Mouse (Mus musculus) gastrocnemius, postnatal 4 days (tissue): Measurements from ENCODE around the gene Kif20b. TPM values are rescaled to one million over a fixed set of nuclear protein-coding genes. Genes with fewer than 3 reads are reported as not detected.
A peak's percentile ranks its signal among the peaks of the same experiment; 100 is the strongest.

ENCODE experiments used
- DNase-seq, 2 experiments: peaks; one replicate each; pipeline ENCODE4 v3.0.0; 2021 to 2022; ENCODE audit warnings: low spot score in 2 of 2, mixed read lengths in 2 of 2
- long read RNA-seq, 2 experiments: library from polyadenylated mRNA; stranded (forward); transcript quantifications; one replicate each; pipeline ENCODE4 v2.0.0; 2021
- total RNA-seq, 2 experiments: library from RNA; stranded (reverse); gene quantifications; 2 replicates each; pipeline ENCODE4 v1.2.3; 2021

Kif20b gene
- 10 to 100 TPM; 12.7 to 13.0 TPM for total RNA-seq
- long read RNA-seq, experiment 1, full-length matches to known transcripts, result 6 of 9 reads
- long read RNA-seq, experiment 1, partial matches to known transcripts, result 0 of 9 reads
- long read RNA-seq, experiment 1, other reads (novel, unspliced or antisense), result 3 of 9 reads
- long read RNA-seq, experiment 2, full-length matches to known transcripts, result 3 of 9 reads
- long read RNA-seq, experiment 2, partial matches to known transcripts, result 3 of 9 reads
- long read RNA-seq, experiment 2, other reads (novel, unspliced or antisense), result 3 of 9 reads

DNA sequence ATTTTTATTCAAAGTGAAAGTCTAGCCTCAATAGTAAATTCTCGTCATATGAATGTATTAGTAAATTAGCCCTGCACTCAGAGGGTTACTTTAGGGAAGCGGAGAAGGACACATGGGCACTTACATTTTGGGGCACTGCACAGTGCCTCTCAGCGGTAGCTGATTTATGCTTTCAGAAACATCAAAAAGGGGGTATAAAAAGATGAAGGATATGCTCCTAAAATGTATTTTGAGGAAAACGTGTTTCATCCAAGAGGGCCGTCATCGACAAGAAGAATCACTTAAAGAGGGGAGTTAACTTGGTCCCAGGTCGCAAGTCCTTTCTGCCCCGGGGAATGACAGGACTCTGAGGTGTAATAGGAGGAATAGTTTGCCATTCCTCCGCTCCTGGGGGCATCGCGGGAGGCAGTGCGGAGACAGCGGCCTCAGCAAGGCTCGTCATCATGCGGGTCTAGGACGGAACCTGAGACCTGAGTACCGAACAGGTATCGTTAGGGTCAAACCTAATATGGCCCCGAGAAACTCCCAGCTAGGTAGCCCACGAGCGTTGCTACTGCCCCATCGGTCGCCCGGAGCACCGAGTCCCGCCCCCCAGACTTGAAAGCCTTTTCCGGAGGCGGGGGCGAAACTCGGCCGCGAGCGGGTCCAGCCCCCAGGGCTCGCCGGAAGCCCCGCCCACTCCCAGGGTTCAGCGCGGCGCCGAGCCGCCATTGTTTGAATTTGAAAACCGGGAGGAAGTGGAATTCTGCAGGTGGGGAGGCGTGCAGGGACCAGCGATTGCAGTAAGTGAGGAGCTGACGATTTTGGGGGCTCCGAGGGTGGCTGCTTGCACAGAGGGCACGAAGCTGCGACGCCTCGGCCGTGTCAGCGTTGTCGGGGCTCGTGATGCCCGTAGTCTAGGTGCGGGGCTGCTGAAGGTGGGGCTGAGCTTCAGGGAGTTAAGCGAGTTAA is at the start of gene Kif20b:
Gene Kif20b, plus strand, starts transcription at position 710 of the 951 bp plus-strand sequence.
- peak; percentile 85 to 91 for DNase-seq

DNA sequence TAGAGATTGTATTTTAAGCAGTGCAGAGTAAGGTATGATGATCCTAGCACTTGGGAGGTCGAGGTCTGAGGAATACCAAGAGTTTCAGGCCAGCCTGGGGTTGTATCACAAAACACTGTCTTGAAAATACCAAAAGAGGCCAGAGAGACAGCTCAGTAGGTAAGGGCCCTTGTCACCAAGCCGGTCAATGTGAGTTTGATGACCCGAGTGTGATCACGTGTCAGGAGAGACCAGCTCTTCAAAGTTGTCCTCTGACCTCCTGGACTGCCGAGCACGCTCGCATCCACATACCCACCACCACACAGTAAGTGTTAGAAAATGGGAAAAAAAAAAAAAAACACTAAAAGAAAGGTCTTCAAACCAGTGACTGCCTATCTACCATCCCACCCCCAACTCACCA is 45.5 kb upstream of the Kif20b start:
- DNase-seq, result no peak

DNA sequence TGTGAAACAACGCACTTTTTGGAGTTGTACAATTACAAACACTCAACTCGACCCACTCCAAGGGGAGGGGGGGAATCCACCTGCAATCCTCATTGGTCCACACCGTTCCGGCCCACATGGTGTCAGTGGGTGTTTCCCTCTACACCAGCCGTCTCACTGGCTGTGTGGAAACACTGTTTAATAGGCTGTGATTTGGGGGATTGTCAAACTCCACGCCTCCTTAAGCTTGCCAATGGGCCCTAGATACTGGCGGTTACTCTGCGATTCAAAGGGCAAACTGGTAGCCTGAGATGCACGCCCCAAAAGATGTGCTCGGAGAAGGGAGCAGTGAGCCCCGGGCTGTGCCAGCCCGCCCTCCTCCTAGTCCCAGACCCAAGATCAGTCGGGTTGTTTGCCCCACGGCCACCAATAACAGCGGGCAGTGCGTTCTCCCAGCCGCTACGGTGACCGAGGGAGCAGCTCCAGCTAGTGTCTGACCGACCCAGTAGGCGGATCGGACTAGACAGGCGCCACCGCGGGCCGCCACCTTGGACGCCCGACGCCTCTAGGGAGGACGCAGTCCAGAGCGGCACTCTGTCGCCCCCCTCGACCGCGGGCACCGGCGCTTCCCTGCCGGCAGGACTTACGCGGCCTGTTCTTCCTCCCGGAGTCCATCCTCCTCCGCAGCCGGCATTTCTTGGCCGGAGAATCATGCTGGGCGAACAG is 44.1 kb upstream of the Kif20b start:
- DNase-seq, result peak; percentile 58 to 81

DNA sequence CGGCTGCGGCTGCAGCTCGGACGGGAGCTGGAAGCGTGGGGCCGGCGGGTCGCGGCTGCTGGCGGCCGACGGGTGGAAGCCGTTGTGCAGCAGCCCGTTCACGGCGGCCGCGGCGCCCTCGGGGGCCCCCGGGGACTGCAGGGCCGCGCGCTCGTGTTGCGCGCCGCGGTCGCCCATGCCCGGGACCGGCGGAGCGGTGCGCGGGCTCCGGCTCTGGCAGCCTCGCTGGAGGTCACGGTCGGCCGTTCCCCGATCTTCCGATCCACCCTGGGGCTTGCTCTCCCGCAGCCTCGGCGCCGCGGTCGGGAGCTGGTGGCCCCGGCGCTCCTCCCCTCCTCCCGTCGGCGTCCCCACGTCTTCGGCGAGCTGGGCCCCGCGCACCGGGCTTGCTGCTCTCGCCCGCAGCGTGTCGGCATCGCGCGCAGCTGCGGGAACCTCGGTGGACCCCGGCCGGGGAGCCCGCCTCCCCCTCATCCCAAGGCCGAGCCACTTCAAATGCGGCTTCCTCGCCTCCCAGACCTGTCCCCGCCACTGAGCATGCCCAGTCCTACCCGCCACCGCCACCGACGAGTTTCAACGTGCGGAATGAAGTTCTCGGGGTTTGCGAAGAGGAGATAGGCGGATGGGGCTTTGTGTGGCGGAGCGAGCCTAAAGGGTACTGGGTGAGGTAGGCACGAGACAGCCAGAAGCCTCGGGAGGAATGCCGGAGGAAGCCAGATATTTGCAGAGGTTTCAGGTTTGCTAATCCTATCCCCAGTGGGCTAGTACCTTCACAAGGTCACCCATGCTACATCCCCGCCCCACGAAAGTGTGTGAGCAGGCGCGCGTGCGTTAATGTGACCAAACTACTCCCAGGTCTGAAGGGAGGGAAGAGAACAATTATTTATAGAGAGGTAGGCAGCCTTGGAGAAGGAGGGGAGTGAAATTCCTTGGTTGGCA is 43.3 kb upstream of the Kif20b start, which contains the start of gene Pank1:
Gene Pank1, minus strand, starts transcription at position 853 of the 939 bp plus-strand sequence.
- DNase-seq, result peak; percentile 36 to 61

DNA sequence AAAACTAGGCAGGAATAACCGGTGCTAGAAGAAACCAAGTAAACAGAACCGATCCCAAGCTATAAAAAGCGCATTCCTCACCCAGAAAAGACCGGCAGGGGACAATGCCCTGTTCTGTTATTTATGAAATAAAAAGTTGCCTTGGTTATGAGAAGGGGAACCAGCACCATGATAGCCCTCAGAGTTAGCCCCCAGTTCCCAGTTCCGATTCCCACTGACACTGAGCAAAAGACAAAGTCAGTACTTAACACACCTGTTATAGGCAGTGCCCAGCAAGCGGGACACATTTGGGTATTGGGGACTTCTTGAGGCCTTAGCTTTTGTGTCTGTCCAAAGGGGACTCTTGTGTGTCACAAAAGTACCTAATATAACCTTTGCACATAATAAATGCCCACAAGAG is 42.5 kb upstream of the Kif20b start:
- DNase-seq, result no peak

DNA sequence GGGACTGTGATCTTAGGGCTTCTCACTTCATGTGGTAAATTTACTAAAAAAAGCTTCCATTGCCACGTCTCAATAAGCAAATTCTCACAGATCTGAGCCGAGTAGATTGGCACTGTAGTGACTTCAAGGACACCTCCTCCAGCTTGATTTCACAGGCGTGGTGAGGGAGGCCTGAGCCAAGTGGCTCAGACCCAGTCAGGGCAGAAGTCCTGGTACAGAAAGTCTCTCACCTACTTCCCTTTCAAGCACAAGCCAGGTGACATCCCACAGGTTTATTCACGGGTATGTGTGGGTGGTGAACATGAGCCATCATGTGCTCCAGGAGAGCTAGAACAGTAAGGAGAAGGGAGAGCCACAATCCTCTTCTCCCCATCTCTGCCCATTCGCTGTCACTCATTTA is 41.0 kb upstream of the Kif20b start:
- no peak for DNase-seq

DNA sequence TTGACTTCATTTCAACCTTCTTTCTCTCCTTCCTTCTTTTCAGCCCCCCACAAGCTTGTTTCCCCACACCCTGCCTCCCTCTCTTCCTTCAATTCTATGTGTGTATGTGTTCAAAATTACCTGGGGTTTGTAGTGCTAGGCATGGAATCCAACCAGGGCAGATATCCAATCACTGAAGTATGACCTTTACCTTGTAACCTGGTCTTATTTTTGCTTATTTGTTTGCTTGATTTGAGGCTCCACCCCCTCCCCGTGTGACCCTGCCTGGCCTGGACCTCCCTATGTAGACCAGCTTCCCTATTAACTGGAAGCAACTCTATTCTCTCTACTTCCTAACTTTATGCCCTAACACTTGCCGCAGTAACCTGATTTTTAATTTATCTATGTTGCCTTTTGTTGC is 39.7 kb upstream of the Kif20b start:
- DNase-seq, result no peak

DNA sequence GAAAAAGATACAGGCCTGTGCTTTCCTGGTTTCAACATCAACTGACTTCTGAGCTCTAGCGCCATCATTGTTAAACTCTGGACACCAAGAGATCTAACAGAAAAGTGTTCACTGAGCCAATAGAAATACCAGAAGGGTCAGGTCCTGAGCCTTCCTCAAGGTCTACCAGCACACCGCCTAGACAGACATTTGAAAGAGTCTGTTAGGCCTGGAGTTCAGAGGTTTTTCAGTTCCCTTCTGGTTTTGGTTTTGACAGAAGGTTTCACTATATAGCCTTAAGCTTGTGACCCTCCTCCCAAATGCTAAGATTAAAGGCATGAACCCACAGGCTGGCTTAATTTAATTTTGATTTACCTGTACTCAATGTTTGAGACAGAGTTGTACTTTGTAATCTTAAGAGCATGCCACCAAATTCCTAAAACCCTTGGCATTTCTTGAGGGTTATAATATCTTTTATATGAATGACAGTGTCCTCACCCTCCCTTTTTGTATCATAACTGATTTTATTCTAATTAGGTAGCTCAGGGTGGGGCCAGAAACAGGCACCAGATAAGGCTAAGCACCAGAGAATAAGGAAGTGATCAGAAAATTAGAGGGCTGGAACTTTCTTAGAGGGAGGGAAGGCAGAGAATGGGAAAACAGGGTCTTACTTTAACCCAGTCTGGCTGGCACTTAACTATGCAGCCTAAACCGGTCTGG is 38.5 kb upstream of the Kif20b start:
- no peak for DNase-seq

DNA sequence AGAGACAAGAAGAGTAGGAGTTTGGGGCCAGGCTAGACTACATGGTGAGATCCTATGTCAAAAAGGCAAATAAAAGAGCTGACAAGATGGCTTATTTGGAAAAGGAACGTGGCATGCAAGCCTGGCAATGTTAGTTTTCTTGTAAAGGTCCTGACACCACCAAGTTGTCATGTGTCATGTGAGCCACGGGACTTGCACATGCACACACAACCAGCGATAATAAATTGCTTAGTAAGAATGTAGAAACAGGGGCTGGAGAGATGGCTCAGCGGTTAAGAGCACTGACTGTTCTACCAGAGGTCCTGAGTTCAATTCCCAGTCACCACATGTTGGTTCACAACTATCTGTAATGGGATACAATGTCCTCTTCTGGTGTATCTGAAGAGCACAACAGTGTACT is 35.8 kb upstream of the Kif20b start:
- DNase-seq, result no peak

DNA sequence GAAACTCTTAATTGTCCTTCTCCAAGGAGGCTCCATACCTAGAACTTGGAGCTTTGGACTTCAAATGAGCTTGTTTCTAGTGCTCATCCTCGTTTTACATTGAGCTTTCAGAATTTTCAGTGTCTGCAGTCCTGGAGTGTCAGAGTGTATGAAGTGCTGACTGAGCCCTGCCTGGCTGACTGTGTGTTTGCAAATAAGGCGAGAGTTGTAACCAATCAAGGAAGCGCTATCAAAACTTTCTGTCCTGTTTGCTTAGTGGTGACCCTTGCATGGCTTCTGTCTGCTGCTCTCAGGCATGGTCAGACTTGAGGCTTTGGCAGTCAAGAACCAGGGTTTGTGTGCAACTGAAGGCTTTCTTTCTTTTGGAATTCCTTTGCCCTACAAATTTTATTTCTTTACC is 31.2 kb upstream of the Kif20b start:
- no peak for DNase-seq

DNA sequence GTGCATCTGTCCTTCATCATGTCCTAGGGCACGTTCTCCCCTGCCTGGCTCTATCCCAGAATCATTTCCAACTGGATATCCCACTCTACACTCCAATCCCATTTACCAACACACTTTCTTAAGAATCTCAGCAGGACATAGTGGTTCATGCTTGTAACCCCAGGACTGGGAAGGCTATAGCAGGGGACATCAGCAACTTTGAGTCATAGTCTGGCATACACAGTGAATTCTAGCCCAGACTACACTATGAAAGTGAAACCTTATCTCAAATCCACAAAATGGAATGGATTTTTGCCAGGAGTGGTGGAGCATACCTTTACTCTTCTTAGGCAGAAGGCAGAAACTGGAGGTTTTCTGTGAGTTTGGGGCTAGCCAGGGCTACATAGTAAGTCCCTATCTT is 30.6 kb upstream of the Kif20b start:
- DNase-seq, result no peak

DNA sequence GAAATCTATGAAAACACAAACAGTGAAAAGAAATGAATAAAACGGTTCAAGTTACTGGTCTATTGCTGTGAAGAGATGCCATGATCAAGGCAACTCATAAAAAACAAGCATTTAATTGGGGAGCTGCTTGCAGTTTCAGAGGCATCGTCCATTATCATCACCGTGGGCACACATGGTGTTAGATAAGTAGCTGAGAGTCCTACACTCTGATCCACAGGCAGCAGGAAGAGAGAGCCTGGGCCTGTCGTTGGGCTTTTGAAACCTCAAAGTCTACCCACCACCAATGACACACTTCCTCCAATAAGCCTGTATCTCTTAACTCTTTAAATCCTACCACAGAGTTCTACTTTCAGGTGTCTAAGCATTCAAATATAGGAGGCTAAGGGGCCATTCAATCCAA is 27.1 kb upstream of the Kif20b start:
- no peak for DNase-seq

DNA sequence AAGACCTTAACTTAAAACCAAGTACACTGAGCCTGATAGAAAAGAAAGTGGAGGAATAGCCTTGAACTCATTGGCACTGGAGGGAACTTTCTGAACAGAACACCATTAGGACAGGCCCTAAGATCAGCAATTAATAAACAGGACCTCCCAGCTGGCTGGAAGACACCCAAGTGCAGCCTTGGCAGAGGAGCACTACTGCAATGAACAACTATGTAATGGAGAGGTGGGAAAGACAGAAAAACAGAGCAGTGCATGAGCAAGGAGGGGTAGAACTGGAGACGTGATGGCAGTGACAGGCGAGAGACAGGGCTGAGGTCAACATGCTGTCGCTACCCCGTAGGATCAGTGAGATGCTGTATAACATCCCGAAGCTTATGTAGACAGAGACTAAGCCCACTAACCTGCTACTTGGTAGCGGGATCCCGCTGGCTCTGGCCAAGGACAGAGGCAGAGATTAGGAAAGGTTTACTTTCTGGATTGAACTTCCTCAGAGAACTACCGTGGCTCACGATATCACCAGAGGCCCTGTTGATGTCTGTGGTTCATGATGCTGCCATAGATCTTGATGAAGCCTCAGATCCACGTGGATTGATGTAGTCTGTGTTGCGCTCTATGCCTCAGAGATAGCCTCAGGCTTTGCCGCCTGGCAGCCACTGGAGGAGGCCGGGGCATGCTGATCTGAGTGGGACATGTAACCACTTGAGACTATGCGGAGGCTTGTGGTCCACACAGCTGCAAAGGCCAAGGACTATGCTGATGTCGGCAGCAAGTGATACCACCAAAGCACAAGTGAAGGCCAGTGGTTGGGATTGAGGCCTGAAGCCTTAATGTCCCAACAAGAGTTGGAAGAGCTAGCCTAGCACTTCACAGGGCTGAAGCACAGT is 24.8 kb upstream of the Kif20b start:
- DNase-seq, result no peak

DNA sequence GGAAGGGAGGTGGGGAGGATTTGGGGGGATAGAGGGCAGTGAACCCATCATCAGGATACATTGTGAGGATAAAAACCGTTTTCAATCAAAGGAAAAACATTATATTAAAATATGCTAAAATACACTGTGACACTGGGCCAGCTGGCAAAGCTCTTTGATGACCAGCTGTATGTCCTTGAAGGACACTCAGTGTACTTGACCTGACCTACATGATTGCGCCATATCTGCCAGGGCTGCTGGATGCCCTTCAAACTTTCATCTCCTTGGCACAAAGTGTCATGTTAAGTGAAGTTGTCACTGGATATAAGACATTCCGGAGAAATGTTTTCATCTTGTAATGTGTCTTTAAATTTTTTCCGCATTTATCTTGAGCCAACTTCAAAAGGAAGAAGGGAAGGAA is 23.2 kb upstream of the Kif20b start:
- no peak for DNase-seq

DNA sequence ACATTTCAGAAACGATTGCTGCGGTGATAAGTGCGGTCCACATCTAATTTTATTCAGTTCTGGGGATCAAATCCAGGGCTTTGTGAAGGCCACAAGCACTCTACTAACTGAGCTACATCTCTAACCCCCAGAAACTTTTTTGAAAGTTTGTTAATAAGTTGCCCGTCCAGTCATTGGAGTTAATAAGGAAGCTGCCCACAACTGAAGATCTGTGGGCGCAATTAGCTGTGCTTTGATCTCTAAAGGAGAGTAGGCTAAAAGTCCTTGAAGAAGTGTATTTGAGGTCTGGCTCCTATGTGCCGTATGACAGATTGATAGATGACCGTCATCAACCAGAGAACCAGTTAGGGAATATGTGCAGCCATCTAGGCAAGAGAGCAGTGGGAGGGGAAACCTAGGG is 20.9 kb upstream of the Kif20b start:
- DNase-seq, result no peak

DNA sequence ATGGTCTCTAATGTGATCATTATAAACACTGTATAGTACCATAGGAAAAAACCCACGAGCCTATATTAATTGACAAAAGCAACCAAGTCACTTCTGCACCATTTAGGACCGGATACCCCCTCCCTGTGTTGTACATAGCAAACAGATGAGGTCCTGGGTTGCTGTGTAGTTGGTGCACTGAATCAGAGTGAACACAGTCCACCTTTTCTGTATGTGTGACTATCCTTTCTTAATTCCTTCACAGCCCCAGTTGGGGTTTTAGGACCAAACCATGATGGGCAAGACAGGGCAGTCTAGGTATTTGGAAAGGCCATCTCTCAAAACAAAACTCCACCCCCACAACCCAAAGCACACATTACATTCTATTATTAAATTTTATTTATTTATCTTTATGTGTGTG is 20.4 kb upstream of the Kif20b start:
- no peak for DNase-seq

DNA sequence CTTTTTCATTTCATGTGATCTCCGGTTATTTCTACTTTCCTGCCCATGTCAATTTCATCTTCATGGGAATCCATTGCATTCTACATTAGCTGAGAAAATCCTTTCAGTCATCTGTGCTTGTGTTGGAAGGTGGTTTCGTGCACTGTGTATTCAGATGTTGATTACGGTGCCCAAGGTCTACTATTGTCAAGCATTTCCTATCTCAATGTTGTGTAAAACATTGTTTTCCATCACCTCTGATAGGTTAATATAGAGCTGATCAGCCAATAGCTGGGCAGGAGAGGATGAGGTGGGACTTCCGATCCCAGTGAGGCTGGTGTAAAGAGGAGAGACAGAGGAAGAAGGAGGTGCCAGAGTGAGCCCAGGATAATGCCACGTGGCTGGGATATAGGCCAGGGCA is 18.1 kb upstream of the Kif20b start:
- no peak for DNase-seq

DNA sequence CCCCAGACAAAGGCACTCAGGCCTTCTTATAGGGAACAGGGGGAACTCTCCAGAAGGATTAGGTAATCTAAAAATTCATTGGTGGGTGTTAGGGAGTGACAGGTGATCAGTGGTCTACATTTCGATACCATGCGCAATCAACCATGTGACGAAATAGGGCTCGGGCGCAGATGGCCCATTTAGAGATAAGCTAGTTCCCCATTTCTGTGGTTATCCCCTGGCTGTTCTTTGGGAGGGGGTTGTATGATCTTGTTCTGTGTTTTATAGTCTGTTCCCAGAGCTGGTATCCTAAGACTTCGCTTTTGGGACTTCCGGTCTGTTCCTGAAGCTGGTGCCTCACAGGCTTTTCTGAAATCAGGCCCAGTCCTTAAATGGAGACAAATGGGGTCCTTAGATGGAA is 16.7 kb upstream of the Kif20b start:
- DNase-seq, result no peak

DNA sequence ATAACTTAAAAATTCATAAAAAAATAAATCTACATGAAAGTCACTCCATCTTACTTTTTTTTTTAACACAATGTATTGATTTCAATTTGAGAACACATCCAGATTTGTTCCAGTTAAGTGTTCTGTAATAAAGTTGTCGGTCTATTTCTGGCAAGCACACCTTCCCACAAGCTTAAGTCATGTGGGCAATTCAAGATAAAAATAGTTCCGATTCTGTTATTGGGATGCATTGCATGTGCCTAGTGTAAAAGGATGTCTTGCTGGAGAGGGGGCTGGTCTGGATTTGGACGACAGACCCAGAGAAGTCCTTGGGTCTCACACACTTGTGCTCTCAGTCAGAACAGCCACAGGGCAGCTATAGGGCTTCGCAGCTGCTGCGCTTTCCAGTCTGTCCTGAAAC is 15.4 kb upstream of the Kif20b start:
- no peak for DNase-seq
